Mouse (Mus musculus): Measurements from ENCODE around the gene Oscp1. TPM values are rescaled to one million over a fixed set of nuclear protein-coding genes. Genes with fewer than 3 reads are reported as not detected.
A peak's percentile ranks its signal among the peaks of the same experiment; 100 is the strongest.
"Not testable (repeated sequence)": the region's sequence is repeated elsewhere in the genome, so short reads cannot be mapped to it uniquely, and the experiment has no call there.

Gene Oscp1
- polyA plus RNA-seq, 1 experiment from 2014 or later, result 26.4 TPM

DNA sequence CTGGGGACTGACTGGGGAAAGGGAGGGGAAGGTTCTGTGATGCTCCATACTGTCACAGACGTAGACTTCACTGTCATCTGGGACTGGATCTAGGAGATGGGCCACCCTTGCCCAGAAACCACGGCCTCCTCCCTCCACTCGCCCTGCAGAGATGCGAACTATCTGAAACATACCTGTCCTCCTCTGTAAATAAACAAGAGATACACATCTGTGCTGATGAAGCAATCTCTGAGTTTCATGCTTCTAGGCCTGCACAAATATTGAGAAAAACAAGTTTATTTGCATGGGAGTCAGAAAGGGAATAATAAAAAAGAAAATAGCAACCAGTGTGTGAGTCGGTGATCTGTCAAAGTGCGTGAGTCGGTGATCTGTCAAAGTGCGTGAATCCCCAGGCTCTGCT, 33.5 kb downstream of the Oscp1 start:
- no peak overlapping the region for H3K4me2 ChIP-seq (replicated peaks; ENCODE audit: low read depth, low read length)
- H3K4me3 ChIP-seq (ENCODE audit: low read depth, low read length), result no peak overlapping the region
- H3K9me3 ChIP-seq (ENCODE audit: control insufficient read depth, low read length), result no peaks in the 10 kb centered on the region
- no peaks in the 10 kb centered on the region for H3K4me1 ChIP-seq (replicated peaks; ENCODE audit: control insufficient read depth, insufficient read depth, low read length)
- no peak overlapping the region for H3K9ac ChIP-seq (ENCODE audit: low read depth, low read length)
- 85% methylated on average over 8 of the region's 8 CpGs for whole genome bisulfite sequencing
- ATAC-seq (ENCODE audit: low FRiP score) (no peak), DNase-seq (ENCODE audit: low spot score) (no peak)
- no peaks in the 10 kb centered on the region for H3K36me3 ChIP-seq (ENCODE audit: control insufficient read depth, insufficient read depth, low read length)
- H3K27me3 ChIP-seq (ENCODE audit: control insufficient read depth, insufficient read depth, low read length), result no peaks in the 10 kb centered on the region
- H3K27ac ChIP-seq (ENCODE audit: low read depth, low read length), result no peak overlapping the region

DNA sequence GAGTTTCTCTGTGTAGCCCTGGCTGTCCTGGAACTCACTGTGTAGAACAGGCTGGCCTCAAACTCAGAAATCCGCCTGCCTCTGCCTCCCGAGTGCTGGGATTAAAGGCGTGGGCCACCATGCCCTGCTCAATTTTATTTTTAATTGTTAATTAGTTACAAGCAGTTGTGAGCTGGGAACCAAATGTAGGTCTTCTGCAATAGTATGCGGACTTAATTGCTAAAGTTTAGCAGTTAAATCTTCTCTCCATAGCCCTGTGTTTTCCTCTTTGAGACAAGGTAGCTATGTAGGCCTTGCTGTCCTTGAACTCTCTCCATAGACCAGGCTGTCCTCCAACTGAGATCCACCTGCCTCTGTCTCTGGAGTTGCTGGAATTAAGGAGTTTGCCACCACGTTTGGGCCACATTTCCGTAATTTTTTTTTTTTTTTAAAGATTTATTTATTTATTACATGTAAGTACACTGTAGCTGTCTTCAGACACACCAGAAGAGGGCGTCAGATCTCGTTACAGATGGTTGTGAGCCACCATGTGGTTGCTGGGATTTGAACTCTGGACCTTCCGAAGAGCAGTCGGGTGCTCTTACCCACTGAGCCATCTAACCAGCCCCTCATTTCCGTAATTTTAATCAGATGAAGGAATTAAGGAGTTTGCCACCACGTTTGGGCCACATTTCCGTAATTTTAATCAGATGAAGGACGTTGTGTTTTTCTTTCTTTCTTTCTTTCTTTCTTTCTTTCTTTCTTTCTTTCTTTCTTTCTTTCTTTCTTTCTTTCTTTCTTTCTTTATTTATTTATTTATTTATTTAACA, 37.5 kb downstream of the Oscp1 start:
- not testable (repeated sequence) for H3K9me3 ChIP-seq (ENCODE audit: control insufficient read depth, low read length); H3K9ac ChIP-seq (ENCODE audit: low read depth, low read length); H3K4me1 ChIP-seq (replicated peaks; ENCODE audit: control insufficient read depth, insufficient read depth, low read length); H3K4me3 ChIP-seq (ENCODE audit: low read depth, low read length); ATAC-seq (ENCODE audit: low FRiP score); H3K27ac ChIP-seq (ENCODE audit: low read depth, low read length); H3K36me3 ChIP-seq (ENCODE audit: control insufficient read depth, insufficient read depth, low read length); H3K27me3 ChIP-seq (ENCODE audit: control insufficient read depth, insufficient read depth, low read length); DNase-seq (ENCODE audit: low spot score)
- peak overlapping the region; percentile 55; the same call in 1 of the 2 replicates for H3K4me2 ChIP-seq (replicated peaks; ENCODE audit: low read depth, low read length)
- WGBS, result 57% methylated on average over 14 of the region's 14 CpGs

DNA sequence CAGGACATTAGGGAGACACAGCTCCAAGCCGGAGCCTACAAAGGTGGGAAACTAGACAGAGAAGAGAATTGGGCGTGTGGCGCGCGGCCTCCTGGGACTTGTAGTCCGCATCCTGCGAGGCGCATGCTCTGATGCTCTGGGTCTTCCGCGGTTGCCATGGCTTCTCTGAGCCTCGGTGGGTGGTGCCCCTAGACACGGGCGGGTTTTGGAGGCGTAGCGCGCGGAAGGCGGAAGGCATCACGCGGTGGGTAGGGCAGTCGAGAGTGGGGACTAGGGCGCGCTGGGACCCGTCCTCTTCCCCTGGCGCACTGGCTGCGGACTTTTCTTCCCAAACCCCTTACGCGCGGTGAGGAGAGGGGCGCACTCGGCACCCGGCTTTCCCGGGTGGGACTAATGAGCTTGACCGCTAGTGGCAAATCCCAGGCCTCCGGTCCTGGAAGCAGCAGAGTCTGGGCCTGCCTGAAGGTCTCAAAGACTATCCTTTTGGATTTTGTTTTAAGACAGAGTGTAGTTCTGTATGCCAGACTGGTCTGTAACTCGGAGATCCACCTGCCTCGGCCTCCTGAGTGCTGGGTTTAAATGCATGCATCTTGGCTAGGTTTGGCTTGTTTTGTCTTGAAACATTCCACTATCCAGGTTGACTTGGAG, 38.2 kb downstream of the Oscp1 start, which contains the start of gene Lsm10:
Lsm10 (plus strand) TSS at position 160 of the 648 bp plus-strand sequence.
- WGBS, result 5% methylated on average over 35 of the region's 37 CpGs
- H3K27ac ChIP-seq (ENCODE audit: low read depth, low read length), result peak within 1 kb of the TSS; percentile 70

DNA sequence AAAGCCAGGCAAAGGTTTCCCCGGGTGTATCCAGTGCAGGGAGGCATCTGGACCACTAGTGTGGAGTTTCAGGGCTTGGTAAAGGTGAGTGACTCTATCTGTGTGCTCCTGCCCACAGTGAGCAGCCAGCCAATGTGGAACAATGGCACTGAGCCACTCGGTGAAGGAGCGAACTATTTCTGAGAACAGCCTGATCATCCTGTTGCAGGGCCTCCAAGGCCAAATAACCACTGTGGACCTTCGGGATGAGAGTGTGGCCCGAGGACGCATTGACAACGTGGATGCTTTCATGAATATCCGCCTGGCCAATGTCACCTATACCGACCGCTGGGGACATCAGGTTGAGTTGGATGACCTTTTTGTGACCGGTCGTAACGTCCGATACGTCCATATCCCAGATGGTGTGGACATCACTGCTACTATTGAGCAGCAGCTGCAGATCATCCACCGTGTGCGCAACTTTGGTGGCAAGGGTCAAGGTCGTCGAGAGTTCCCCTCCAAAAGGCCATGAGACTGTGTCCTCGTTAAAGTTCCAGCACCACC, 39.4 kb downstream of the Oscp1 start:
- H3K27me3 ChIP-seq (ENCODE audit: control insufficient read depth, insufficient read depth, low read length), result no peaks in the 10 kb centered on the region
- no peak overlapping the region for H3K4me2 ChIP-seq (replicated peaks; ENCODE audit: low read depth, low read length)
- H3K9ac ChIP-seq (ENCODE audit: low read depth, low read length), result no peak overlapping the region
- no peak for DNase-seq (ENCODE audit: low spot score)
- no peak for ATAC-seq (ENCODE audit: low FRiP score)
- H3K9me3 ChIP-seq (ENCODE audit: control insufficient read depth, low read length), result no peaks in the 10 kb centered on the region
- no peaks in the 10 kb centered on the region for H3K36me3 ChIP-seq (ENCODE audit: control insufficient read depth, insufficient read depth, low read length)
- WGBS, result 93% methylated on average over 20 of the region's 20 CpGs
- H3K4me1 ChIP-seq (replicated peaks; ENCODE audit: control insufficient read depth, insufficient read depth, low read length), result no peaks in the 10 kb centered on the region
- H3K4me3 ChIP-seq (ENCODE audit: low read depth, low read length), result no peak overlapping the region
- no peak overlapping the region for H3K27ac ChIP-seq (ENCODE audit: low read depth, low read length)

More for the DNA sequence above, 38.2 kb downstream of the Oscp1 start, which contains the start of gene Lsm10:
- H3K9ac ChIP-seq (ENCODE audit: low read depth, low read length), result peak within 1 kb of the TSS; percentile 75
- H3K4me2 ChIP-seq (replicated peaks; ENCODE audit: low read depth, low read length), result peak within 1 kb of the TSS; percentile 55
- H3K4me1 ChIP-seq (replicated peaks; ENCODE audit: control insufficient read depth, insufficient read depth, low read length), result no peaks in the 10 kb centered on the region
- DNase-seq (ENCODE audit: low spot score), result peak; percentile 96
- H3K4me3 ChIP-seq (ENCODE audit: low read depth, low read length), result peak within 1 kb of the TSS; percentile 62
- H3K9me3 ChIP-seq (ENCODE audit: control insufficient read depth, low read length), result no peaks in the 10 kb centered on the region
- no peaks in the 10 kb centered on the region for H3K36me3 ChIP-seq (ENCODE audit: control insufficient read depth, insufficient read depth, low read length)
- peak; percentile 97 for ATAC-seq (ENCODE audit: low FRiP score)
- no peaks in the 10 kb centered on the region for H3K27me3 ChIP-seq (ENCODE audit: control insufficient read depth, insufficient read depth, low read length)

DNA sequence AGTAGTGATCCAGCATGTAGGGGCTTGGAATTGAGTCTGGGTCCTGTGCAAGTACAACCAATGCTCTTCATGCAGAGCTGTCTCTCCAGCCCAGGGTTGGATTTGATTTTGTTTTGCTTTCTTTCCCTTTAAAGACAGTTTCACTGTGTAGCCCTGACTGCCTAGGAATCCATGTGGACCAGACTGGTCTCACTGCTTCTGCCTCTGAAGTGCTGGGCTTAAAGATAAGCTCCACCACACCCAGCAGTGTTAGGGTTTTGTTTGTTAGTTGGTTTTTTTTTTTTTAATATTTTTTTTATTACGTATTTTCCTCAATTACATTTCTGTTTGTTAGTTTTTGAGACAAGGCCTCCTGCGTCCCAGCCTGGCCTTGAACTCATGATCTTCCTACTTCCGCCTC, 41.0 kb downstream of the Oscp1 start:
- Histone ChIP-seq H3K9ac (ENCODE audit: low read depth, low read length) (no peak overlapping the region), H3K36me3 (ENCODE audit: control insufficient read depth, insufficient read depth, low read length) (no peaks in the 10 kb centered on the region), H3K9me3 (ENCODE audit: control insufficient read depth, low read length) (no peaks in the 10 kb centered on the region), H3K27ac (ENCODE audit: low read depth, low read length) (no peak overlapping the region), H3K4me3 (ENCODE audit: low read depth, low read length) (no peak overlapping the region), H3K4me2 (replicated peaks; ENCODE audit: low read depth, low read length) (no peak overlapping the region), H3K27me3 (ENCODE audit: control insufficient read depth, insufficient read depth, low read length) (no peaks in the 10 kb centered on the region), H3K4me1 (replicated peaks; ENCODE audit: control insufficient read depth, insufficient read depth, low read length) (no peaks in the 10 kb centered on the region)
- DNase-seq (ENCODE audit: low spot score) (no peak), ATAC-seq (ENCODE audit: low FRiP score) (no peak)
- WGBS, result 90% methylated on average over 3 of the region's 3 CpGs

DNA sequence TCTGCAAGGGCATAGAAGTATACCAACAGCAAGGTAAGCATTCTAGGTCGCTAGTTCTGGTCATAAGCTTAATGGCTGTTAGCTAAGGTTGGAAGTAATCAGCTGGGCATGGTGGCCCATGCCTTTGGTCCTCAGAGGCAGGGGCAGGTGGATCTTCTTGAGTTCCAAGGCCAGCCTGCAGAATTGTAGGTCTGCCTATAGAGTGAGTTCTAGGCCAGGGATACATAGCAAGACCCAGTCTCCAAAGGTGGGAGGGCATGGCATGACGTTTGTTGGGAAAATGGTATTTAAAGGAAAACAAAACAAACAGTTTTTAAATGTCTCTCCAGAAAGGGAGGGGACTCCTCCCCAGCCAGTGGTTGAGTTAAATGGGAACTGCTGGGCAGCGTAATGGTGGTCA, 42.4 kb downstream of the Oscp1 start:
- Histone ChIP-seq H3K9me3 (ENCODE audit: control insufficient read depth, low read length) (no peaks in the 10 kb centered on the region), H3K4me3 (ENCODE audit: low read depth, low read length) (no peak overlapping the region), H3K4me1 (replicated peaks; ENCODE audit: control insufficient read depth, insufficient read depth, low read length) (peaks cover 4% of the 10 kb centered on the region; the same call in 1 of the 2 replicates), H3K4me2 (replicated peaks; ENCODE audit: low read depth, low read length) (no peak overlapping the region), H3K27ac (ENCODE audit: low read depth, low read length) (no peak overlapping the region), H3K27me3 (ENCODE audit: control insufficient read depth, insufficient read depth, low read length) (no peaks in the 10 kb centered on the region), H3K36me3 (ENCODE audit: control insufficient read depth, insufficient read depth, low read length) (no peaks in the 10 kb centered on the region), H3K9ac (ENCODE audit: low read depth, low read length) (no peak overlapping the region)
- ATAC-seq (ENCODE audit: low FRiP score) (no peak), DNase-seq (ENCODE audit: low spot score) (no peak)
- 85% methylated on average over 3 of the region's 3 CpGs for WGBS

DNA sequence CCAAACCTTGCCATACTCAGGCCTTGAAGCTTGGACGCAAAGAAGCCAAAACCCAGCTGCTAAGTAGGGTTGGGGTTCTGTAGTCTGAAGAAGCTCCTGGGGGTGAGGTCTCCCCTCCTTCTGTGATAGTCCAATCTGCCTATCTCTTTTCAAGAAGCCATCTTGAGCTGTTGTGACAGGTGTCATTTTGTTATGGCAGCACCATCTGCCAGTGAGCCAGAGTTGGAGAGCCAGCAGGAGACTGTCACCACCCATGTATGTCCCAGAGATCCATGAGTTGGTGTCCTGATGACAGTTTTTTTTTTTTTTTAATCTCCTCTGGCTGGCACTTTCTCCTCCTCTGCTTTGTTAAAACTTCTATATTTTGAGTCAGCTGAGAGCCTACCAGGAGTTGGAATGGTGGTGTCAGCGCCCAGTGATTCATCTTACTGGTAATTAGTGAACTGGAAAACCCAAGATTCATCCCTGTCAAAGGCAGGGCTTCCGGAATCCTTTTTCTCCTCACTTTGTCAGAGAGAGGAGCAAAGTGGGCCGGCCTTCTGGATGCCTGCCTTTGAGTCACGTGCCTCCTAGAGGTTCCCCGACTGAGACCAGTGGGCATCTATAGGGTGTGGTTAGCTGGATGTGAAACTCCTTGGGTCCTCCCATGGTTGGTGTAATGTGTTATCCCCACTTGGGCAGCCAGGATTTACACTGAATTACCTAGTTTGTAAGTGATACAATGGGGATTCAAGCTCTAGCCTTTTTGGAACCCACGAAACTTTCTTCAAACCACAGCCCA, 43.9 kb downstream of the Oscp1 start:
- H3K4me3 ChIP-seq (ENCODE audit: low read depth, low read length), result no peak overlapping the region
- H3K4me1 ChIP-seq (replicated peaks; ENCODE audit: control insufficient read depth, insufficient read depth, low read length), result peaks cover 4% of the 10 kb centered on the region; the same call in 1 of the 2 replicates
- H3K27me3 ChIP-seq (ENCODE audit: control insufficient read depth, insufficient read depth, low read length), result no peaks in the 10 kb centered on the region
- H3K9ac ChIP-seq (ENCODE audit: low read depth, low read length), result no peak overlapping the region
- ATAC-seq (ENCODE audit: low FRiP score), result no peak
- WGBS, result 43% methylated on average over 7 of the region's 7 CpGs
- no peak overlapping the region for H3K4me2 ChIP-seq (replicated peaks; ENCODE audit: low read depth, low read length)
- H3K27ac ChIP-seq (ENCODE audit: low read depth, low read length), result no peak overlapping the region
- no peaks in the 10 kb centered on the region for H3K36me3 ChIP-seq (ENCODE audit: control insufficient read depth, insufficient read depth, low read length)
- DNase-seq (ENCODE audit: low spot score), result peak; percentile 11
- no peaks in the 10 kb centered on the region for H3K9me3 ChIP-seq (ENCODE audit: control insufficient read depth, low read length)

DNA sequence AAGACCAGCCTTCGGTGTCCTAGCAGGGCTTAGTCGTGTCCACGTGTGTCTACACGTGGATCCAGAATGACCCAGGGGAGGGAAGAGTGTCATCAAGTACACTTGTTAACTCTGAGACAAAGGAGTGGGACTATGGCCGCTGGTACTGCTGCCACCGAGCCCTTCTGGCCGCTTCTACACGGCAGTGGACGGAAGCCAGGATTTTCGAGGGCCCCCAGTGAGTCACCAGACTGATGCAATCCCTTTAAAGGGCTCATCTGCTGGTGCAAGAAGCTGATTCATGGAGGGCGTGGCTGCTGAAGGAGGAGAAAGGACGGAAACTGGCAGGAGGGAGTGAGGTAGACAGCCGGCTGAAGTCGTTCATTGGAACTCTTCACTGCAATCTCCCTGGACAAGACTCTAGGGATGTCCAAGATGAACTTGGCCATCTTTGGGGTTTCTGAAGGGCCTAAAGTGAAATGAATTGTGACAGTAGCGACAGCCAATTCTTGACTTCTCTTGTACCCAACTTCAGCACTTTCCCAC, 44.8 kb downstream of the Oscp1 start:
- peak; percentile 69 for DNase-seq (ENCODE audit: low spot score)

More for the DNA sequence above, 44.8 kb downstream of the Oscp1 start:
- H3K27me3 ChIP-seq (ENCODE audit: control insufficient read depth, insufficient read depth, low read length), result no peaks in the 10 kb centered on the region
- H3K9ac ChIP-seq (ENCODE audit: low read depth, low read length), result peak overlapping the region; percentile 46
- no peaks in the 10 kb centered on the region for H3K36me3 ChIP-seq (ENCODE audit: control insufficient read depth, insufficient read depth, low read length)
- WGBS, result 4% methylated on average over 15 of the region's 15 CpGs
- H3K27ac ChIP-seq (ENCODE audit: low read depth, low read length), result peak overlapping the region; percentile 72
- H3K4me1 ChIP-seq (replicated peaks; ENCODE audit: control insufficient read depth, insufficient read depth, low read length), result peaks cover 4% of the 10 kb centered on the region; the same call in 1 of the 2 replicates
- no peaks in the 10 kb centered on the region for H3K9me3 ChIP-seq (ENCODE audit: control insufficient read depth, low read length)
- peak overlapping the region; percentile 94 for H3K4me3 ChIP-seq (ENCODE audit: low read depth, low read length)
- ATAC-seq (ENCODE audit: low FRiP score), result peak; percentile 43
- peak overlapping the region; percentile 93 for H3K4me2 ChIP-seq (replicated peaks; ENCODE audit: low read depth, low read length)

Data from hindbrain, embryonic 11.5 days (tissue).